7 mouse cellular contexts compared by ENCODE assay signal in genomic region chr1:189879212-189879611, GRCm38 (mm10). TPM values are rescaled to one million over a fixed set of nuclear protein-coding genes. Genes with fewer than 3 reads are reported as not detected.
DNase-seq lines count a peak whose midpoint lies in the region; ATAC-seq lines count a peak whose summit lies in the region.

No protein-coding gene starts in this region.

- no peak overlapping the region for H3K9ac ChIP-seq in hindbrain, embryonic 16.5 days (ENCODE audit: low read depth, low read length)
- H3K9ac ChIP-seq in hindbrain, embryonic 14.5 days: no peak overlapping the region
- H3K9ac ChIP-seq in midbrain, embryonic 15.5 days: no peak overlapping the region
- no peak overlapping the region for H3K9ac ChIP-seq in midbrain, embryonic 13.5 days (replicated peaks)
- no peak overlapping the region for H3K9ac ChIP-seq in heart, embryonic 16.5 days (ENCODE audit: low read length)
- H3K9ac ChIP-seq in stomach, embryonic 15.5 days: no peak overlapping the region

- H3K27me3 ChIP-seq in hindbrain, embryonic 16.5 days (replicated peaks; ENCODE audit: control insufficient read depth, insufficient read depth, low read length): no peaks in the 10 kb centered on the region
- H3K27me3 ChIP-seq in hindbrain, embryonic 14.5 days (ENCODE audit: control insufficient read depth, insufficient read depth, low read length): no peaks in the 10 kb centered on the region
- H3K27me3 ChIP-seq in midbrain, embryonic 15.5 days (replicated peaks): no peaks in the 10 kb centered on the region
- no peaks in the 10 kb centered on the region for H3K27me3 ChIP-seq in midbrain, embryonic 13.5 days
- H3K27me3 ChIP-seq in heart, embryonic 16.5 days (ENCODE audit: control insufficient read depth, insufficient read depth, low read length): no peaks in the 10 kb centered on the region
- no peaks in the 10 kb centered on the region for H3K27me3 ChIP-seq in stomach, embryonic 15.5 days (replicated peaks)

- no peak overlapping the region for H3K4me2 ChIP-seq in hindbrain, embryonic 16.5 days (ENCODE audit: low read length)
- no peak overlapping the region for H3K4me2 ChIP-seq in hindbrain, embryonic 14.5 days (replicated peaks)
- no peak overlapping the region for H3K4me2 ChIP-seq in midbrain, embryonic 15.5 days
- H3K4me2 ChIP-seq in midbrain, embryonic 13.5 days (replicated peaks): no peak overlapping the region
- no peak overlapping the region for H3K4me2 ChIP-seq in heart, embryonic 16.5 days (ENCODE audit: low read depth, low read length)
- no peak overlapping the region for H3K4me2 ChIP-seq in stomach, embryonic 15.5 days

- H3K4me3 ChIP-seq in hindbrain, embryonic 16.5 days (ENCODE audit: low read length): no peak overlapping the region
- H3K4me3 ChIP-seq in hindbrain, embryonic 14.5 days (replicated peaks; ENCODE audit: low read length): no peak overlapping the region
- H3K4me3 ChIP-seq in midbrain, embryonic 15.5 days: no peak overlapping the region
- no peak overlapping the region for H3K4me3 ChIP-seq in midbrain, embryonic 13.5 days (replicated peaks)
- H3K4me3 ChIP-seq in heart, embryonic 16.5 days (ENCODE audit: low read length): no peak overlapping the region
- H3K4me3 ChIP-seq in stomach, embryonic 15.5 days (replicated peaks): no peak overlapping the region

- no peaks in the 10 kb centered on the region for H3K9me3 ChIP-seq in hindbrain, embryonic 16.5 days (ENCODE audit: control insufficient read depth, low read length)
- H3K9me3 ChIP-seq in hindbrain, embryonic 14.5 days (ENCODE audit: control insufficient read depth, low read length): no peaks in the 10 kb centered on the region
- no peaks in the 10 kb centered on the region for H3K9me3 ChIP-seq in midbrain, embryonic 15.5 days
- H3K9me3 ChIP-seq in midbrain, embryonic 13.5 days: no peaks in the 10 kb centered on the region
- no peaks in the 10 kb centered on the region for H3K9me3 ChIP-seq in heart, embryonic 16.5 days (replicated peaks; ENCODE audit: control insufficient read depth, low read length)
- H3K9me3 ChIP-seq in stomach, embryonic 15.5 days: no peaks in the 10 kb centered on the region

- peak; percentile 48 for ATAC-seq in hindbrain, embryonic 16.5 days
- no peak for ATAC-seq in hindbrain, embryonic 14.5 days (ENCODE audit: low FRiP score)
- ATAC-seq in midbrain, embryonic 15.5 days (replicated peaks): peak; percentile 31
- ATAC-seq in midbrain, embryonic 13.5 days: no peak
- no peak for ATAC-seq in heart, embryonic 16.5 days (replicated peaks; ENCODE audit: extremely low read depth, insufficient read depth, low FRiP score)
- no peak for ATAC-seq in stomach, embryonic 15.5 days (ENCODE audit: insufficient read depth, low FRiP score, low read depth)

- H3K4me1 ChIP-seq in hindbrain, embryonic 16.5 days (ENCODE audit: control insufficient read depth, insufficient read depth, low read depth, low read length): no peaks in the 10 kb centered on the region; the same call in 1 of the 2 replicates
- no peaks in the 10 kb centered on the region for H3K4me1 ChIP-seq in hindbrain, embryonic 14.5 days (replicated peaks; ENCODE audit: control insufficient read depth, insufficient read depth, low read length)
- H3K4me1 ChIP-seq in midbrain, embryonic 15.5 days: peaks cover under 1% of the 10 kb centered on the region; the same call in 1 of the 2 replicates
- H3K4me1 ChIP-seq in midbrain, embryonic 13.5 days (replicated peaks): peaks cover 6% of the 10 kb centered on the region; the same call in 1 of the 2 replicates
- peaks cover 42% of the 10 kb centered on the region for H3K4me1 ChIP-seq in heart, embryonic 16.5 days (ENCODE audit: control insufficient read depth, insufficient read depth, low read length)
- H3K4me1 ChIP-seq in stomach, embryonic 15.5 days: peaks cover 19% of the 10 kb centered on the region

- no peak for DNase-seq in hindbrain, embryonic 14.5 days (ENCODE audit: low spot score)
- DNase-seq in cerebellum, adult 9-11 months: no peak

- H3K36me3 ChIP-seq in hindbrain, embryonic 16.5 days (ENCODE audit: control insufficient read depth, insufficient read depth, low read length): no peaks in the 10 kb centered on the region
- H3K36me3 ChIP-seq in hindbrain, embryonic 14.5 days (replicated peaks; ENCODE audit: control insufficient read depth, insufficient read depth): no peaks in the 10 kb centered on the region
- H3K36me3 ChIP-seq in midbrain, embryonic 15.5 days (replicated peaks): no peaks in the 10 kb centered on the region
- no peaks in the 10 kb centered on the region for H3K36me3 ChIP-seq in midbrain, embryonic 13.5 days
- peaks cover 23% of the 10 kb centered on the region for H3K36me3 ChIP-seq in heart, embryonic 16.5 days (ENCODE audit: control insufficient read depth, insufficient read depth)
- 0 out of 2 replicates have a peak, but pooled peaks cover 6% of the 10 kb centered on the region for H3K36me3 ChIP-seq in stomach, embryonic 15.5 days

- WGBS in hindbrain, embryonic 16.5 days: 70% methylated on average over 2 of the region's 2 CpGs
- 71% methylated on average over 2 of the region's 2 CpGs for WGBS in hindbrain, embryonic 14.5 days
- 71% methylated on average over 2 of the region's 2 CpGs for WGBS in midbrain, embryonic 15.5 days
- WGBS in midbrain, embryonic 13.5 days: 78% methylated on average over 2 of the region's 2 CpGs
- 46% methylated on average over 2 of the region's 2 CpGs for WGBS in heart, embryonic 16.5 days
- WGBS in stomach, embryonic 15.5 days: 56% methylated on average over 2 of the region's 2 CpGs

- no peak overlapping the region for H3K27ac ChIP-seq in hindbrain, embryonic 16.5 days (ENCODE audit: low read depth, low read length)
- H3K27ac ChIP-seq in hindbrain, embryonic 14.5 days: no peak overlapping the region
- no peak overlapping the region for H3K27ac ChIP-seq in midbrain, embryonic 15.5 days
- H3K27ac ChIP-seq in midbrain, embryonic 13.5 days: no peak overlapping the region
- peak overlapping the region; percentile 70 for H3K27ac ChIP-seq in heart, embryonic 16.5 days (ENCODE audit: low read length)
- peak overlapping the region; percentile 63 for H3K27ac ChIP-seq in stomach, embryonic 15.5 days

RNA-seq across cellular contexts. Expression of gene Smyd2, which starts 43.0 kb away (rescaled TPM):
- polyA plus RNA-seq in hindbrain, embryonic 16.5 days (2015; fragmentation: Nextera tagmentation; extraction: Ambion mirVana): 87.4 and 87.8 TPM in 2 replicates
- 73.9 and 84.4 TPM in 2 replicates for polyA plus RNA-seq in hindbrain, embryonic 14.5 days (2014; fragmentation: Nextera tagmentation; extraction: Ambion mirVana)
- polyA plus RNA-seq in midbrain, embryonic 15.5 days (2015; fragmentation: Nextera tagmentation; extraction: Ambion mirVana): 71.3 and 71.8 TPM in 2 replicates
- polyA plus RNA-seq in midbrain, embryonic 13.5 days (2015; fragmentation: Nextera tagmentation; extraction: Ambion mirVana): 44.2 and 45.0 TPM in 2 replicates
- 244 and 255 TPM in 2 replicates for polyA plus RNA-seq in heart, embryonic 16.5 days (2015; fragmentation: Nextera tagmentation; extraction: Ambion mirVana)
- 93.1 and 102 TPM in 2 replicates for polyA plus RNA-seq in stomach, embryonic 15.5 days (2015; fragmentation: Nextera tagmentation; extraction: Ambion mirVana)

Comparison
In these comparisons a context has a peak if more than half of its experiments do, and no peak if none do; other contexts are left out.
1. ATAC-seq: peak in hindbrain, embryonic 16.5 days (single experiment) and midbrain, embryonic 15.5 days (single experiment); none in hindbrain, embryonic 14.5 days (single experiment), midbrain, embryonic 13.5 days (single experiment), heart, embryonic 16.5 days (single experiment) and stomach, embryonic 15.5 days (single experiment).
2. H3K27ac ChIP-seq: peak in heart, embryonic 16.5 days (single experiment) and stomach, embryonic 15.5 days (single experiment); none in hindbrain, embryonic 16.5 days (single experiment), hindbrain, embryonic 14.5 days (single experiment), midbrain, embryonic 15.5 days (single experiment) and midbrain, embryonic 13.5 days (single experiment).